In genomic region chr15:57461284-57461683, GRCm38 (mm10) we compare ENCODE assay signal across 29 mouse cellular contexts. TPM values are rescaled to one million over a fixed set of nuclear protein-coding genes. Genes with fewer than 3 reads are reported as not detected.
DNase-seq lines count a peak whose midpoint lies in the region; ATAC-seq and TF ChIP-seq lines count a peak whose summit lies in the region.
"Had no signal": no experiment of that assay in that cellular context is flagged by ENCODE, and none has a peak within 500 bp of the region (broad histone marks: within the 10 kb centered on the region; RNA-seq: fewer than 3 reads in every experiment).

No protein-coding gene starts in this region.

- no peaks in the 10 kb centered on the region for H3K36me3 ChIP-seq in forebrain, embryonic 16.5 days (ENCODE audit: control insufficient read depth, insufficient read depth)
- H3K36me3 ChIP-seq in forebrain, embryonic 10.5 days (replicated peaks): no peaks in the 10 kb centered on the region
- H3K36me3 ChIP-seq in midbrain, postnatal 0 days (ENCODE audit: insufficient read depth, low read length): no peaks in the 10 kb centered on the region
- H3K36me3 ChIP-seq in midbrain, embryonic 10.5 days: no peaks in the 10 kb centered on the region
- no peaks in the 10 kb centered on the region for H3K36me3 ChIP-seq in heart, adult 2 months (ENCODE audit: control insufficient read depth, insufficient read depth, low read length)
- H3K36me3 ChIP-seq: heart, embryonic 12.5 days; heart, embryonic 15.5 days; hindbrain, embryonic 10.5 days; hindbrain, embryonic 13.5 days; intestine, embryonic 15.5 days had no signal

- 25% methylated on average over 1 of the region's 1 CpGs for WGBS in forebrain, embryonic 16.5 days
- WGBS in forebrain, embryonic 10.5 days: 67% methylated on average over 1 of the region's 1 CpGs
- WGBS in midbrain, postnatal 0 days: 33% methylated on average over 1 of the region's 1 CpGs
- 53% methylated on average over 1 of the region's 1 CpGs for WGBS in midbrain, embryonic 10.5 days
- 53% methylated on average over 1 of the region's 1 CpGs for WGBS in heart, adult 2 months

- no peaks in the 10 kb centered on the region for H3K79me2 ChIP-seq in heart, adult 2 months (replicated peaks; ENCODE audit: control insufficient read depth, insufficient read depth, low read length)

- H3K27ac ChIP-seq in forebrain, embryonic 16.5 days (ENCODE audit: low read length): no peak overlapping the region
- no peak overlapping the region for H3K27ac ChIP-seq in forebrain, embryonic 10.5 days
- H3K27ac ChIP-seq in midbrain, postnatal 0 days (ENCODE audit: low read depth, low read length): no peak overlapping the region
- H3K27ac ChIP-seq in midbrain, embryonic 10.5 days (replicated peaks): no peak overlapping the region
- no peak overlapping the region for H3K27ac ChIP-seq in heart, adult 2 months
- H3K27ac ChIP-seq: heart, embryonic 15.5 days; hindbrain, embryonic 10.5 days; hindbrain, embryonic 13.5 days; intestine, embryonic 15.5 days had no signal

- no peaks in the 10 kb centered on the region for H3K27me3 ChIP-seq in forebrain, embryonic 16.5 days (replicated peaks; ENCODE audit: control insufficient read depth, insufficient read depth, low read length)
- no peaks in the 10 kb centered on the region for H3K27me3 ChIP-seq in forebrain, embryonic 10.5 days (ENCODE audit: poor library complexity, severe bottlenecking)
- H3K27me3 ChIP-seq in midbrain, postnatal 0 days (ENCODE audit: insufficient read depth, low read length): no peaks in the 10 kb centered on the region
- H3K27me3 ChIP-seq in midbrain, embryonic 10.5 days (ENCODE audit: low read depth, poor library complexity, severe bottlenecking): no peaks in the 10 kb centered on the region
- no peaks in the 10 kb centered on the region for H3K27me3 ChIP-seq in heart, adult 2 months (ENCODE audit: control insufficient read depth, insufficient read depth, low read length)
- H3K27me3 ChIP-seq: heart, embryonic 12.5 days; heart, embryonic 15.5 days; hindbrain, embryonic 13.5 days; intestine, embryonic 15.5 days had no signal

- no peak for TF ChIP-seq CTCF in midbrain, postnatal 0 days (IDR thresholded peaks at IDR 0.05)
- TF ChIP-seq CTCF in heart, adult 2 months (IDR thresholded peaks at IDR 0.05): no peak

- peaks cover 4% of the 10 kb centered on the region for H3K4me1 ChIP-seq in forebrain, embryonic 16.5 days (replicated peaks; ENCODE audit: control insufficient read depth, insufficient read depth, low read length)
- no peaks in the 10 kb centered on the region for H3K4me1 ChIP-seq in forebrain, embryonic 10.5 days
- H3K4me1 ChIP-seq in midbrain, postnatal 0 days (ENCODE audit: insufficient read depth, low read length): no peaks in the 10 kb centered on the region
- no peaks in the 10 kb centered on the region for H3K4me1 ChIP-seq in midbrain, embryonic 10.5 days
- H3K4me1 ChIP-seq in heart, adult 2 months (ENCODE audit: control insufficient read depth, insufficient read depth, low read length): no peaks in the 10 kb centered on the region
- H3K4me1 ChIP-seq: heart, embryonic 15.5 days; hindbrain, embryonic 10.5 days; hindbrain, embryonic 13.5 days; intestine, embryonic 15.5 days had no signal

- intact Hi-C loops in heart, adult 2 months (cut with DNase I): no loop called here

- no peak overlapping the region for H3K9ac ChIP-seq in forebrain, embryonic 16.5 days (replicated peaks; ENCODE audit: low read depth, low read length)
- no peak overlapping the region for H3K9ac ChIP-seq in midbrain, postnatal 0 days (replicated peaks; ENCODE audit: low read length, poor library complexity, severe bottlenecking)
- H3K9ac ChIP-seq in heart, adult 2 months (ENCODE audit: low read depth, low read length): no peak overlapping the region
- H3K9ac ChIP-seq: heart, embryonic 12.5 days; heart, embryonic 15.5 days; hindbrain, embryonic 13.5 days; intestine, embryonic 15.5 days had no signal

- no peak for TF ChIP-seq EP300 in heart, adult 2 months (IDR thresholded peaks at IDR 0.05; ENCODE audit: insufficient read depth, low read depth, low read length)

- DNase-seq in forebrain, embryonic 10.5 days (ENCODE audit: extremely low spot score, low spot score): no peak
- peak; percentile 15 for DNase-seq in midbrain, postnatal 0 days (ENCODE audit: low spot score)
- no peak for DNase-seq in midbrain, embryonic 10.5 days (ENCODE audit: low spot score)
- DNase-seq in fat pad, adult 2 months (ENCODE audit: extremely low read depth, low read depth, low spot score): peak; percentile 13
- DNase-seq in heart, adult 2 months: no peak
- DNase-seq: adrenal gland, adult 8-10 months; adrenal gland, postnatal 25 days; cerebellum, adult 18-20 months; cerebellum, adult 9-10 months; cerebellum, postnatal 14 days; gastrocnemius, postnatal 10 days; gastrocnemius, postnatal 36 days; heart, adult 11 months; heart, postnatal 10 days; heart, postnatal 36 days; kidney, adult 18-20 months had no signal

- H3K9me3 ChIP-seq in forebrain, embryonic 16.5 days (ENCODE audit: control insufficient read depth, low read length): no peaks in the 10 kb centered on the region
- no peaks in the 10 kb centered on the region for H3K9me3 ChIP-seq in forebrain, embryonic 10.5 days
- H3K9me3 ChIP-seq in midbrain, postnatal 0 days (ENCODE audit: low read length): no peaks in the 10 kb centered on the region
- no peaks in the 10 kb centered on the region for H3K9me3 ChIP-seq in midbrain, embryonic 10.5 days (replicated peaks)
- H3K9me3 ChIP-seq: heart, embryonic 12.5 days; heart, embryonic 15.5 days; hindbrain, embryonic 10.5 days; hindbrain, embryonic 13.5 days; intestine, embryonic 15.5 days had no signal

- peak; percentile 74 for ATAC-seq in forebrain, embryonic 16.5 days
- no peak for ATAC-seq in midbrain, postnatal 0 days (ENCODE audit: low FRiP score)
- ATAC-seq: activated CD4-positive, CD25-positive, alpha-beta regulatory T cell, adult 4 months; CD4-positive, CD25-positive, alpha-beta regulatory T cell, adult 4 months; hindbrain, embryonic 16.5 days; intestine, embryonic 15.5 days had no signal

- H3K4me3 ChIP-seq in forebrain, embryonic 16.5 days (replicated peaks; ENCODE audit: low read length): no peak overlapping the region
- no peak overlapping the region for H3K4me3 ChIP-seq in forebrain, embryonic 10.5 days
- no peak overlapping the region for H3K4me3 ChIP-seq in midbrain, postnatal 0 days (ENCODE audit: low read depth, low read length)
- H3K4me3 ChIP-seq in midbrain, embryonic 10.5 days: no peak overlapping the region
- no peak overlapping the region for H3K4me3 ChIP-seq in heart, adult 2 months
- H3K4me3 ChIP-seq: heart, embryonic 12.5 days; heart, embryonic 15.5 days; hindbrain, embryonic 10.5 days; hindbrain, embryonic 13.5 days; intestine, embryonic 15.5 days had no signal

- no peak for TF ChIP-seq POLR2A in heart, adult 2 months (IDR thresholded peaks at IDR 0.05; ENCODE audit: insufficient read depth, low read depth, low read length)

- no peak overlapping the region for H3K4me2 ChIP-seq in forebrain, embryonic 16.5 days (ENCODE audit: low read length)
- no peak overlapping the region for H3K4me2 ChIP-seq in midbrain, postnatal 0 days (ENCODE audit: low read depth, low read length, poor library complexity, severe bottlenecking)
- H3K4me2 ChIP-seq: heart, embryonic 12.5 days; heart, embryonic 15.5 days; hindbrain, embryonic 13.5 days; intestine, embryonic 15.5 days had no signal

RNA-seq across cellular contexts. Expression of gene Slc22a22, which starts 16.1 kb away (rescaled TPM):
- not detected in 2 replicates for polyA plus RNA-seq in forebrain, embryonic 16.5 days (2015; fragmentation: Nextera tagmentation; extraction: Ambion mirVana)
- not detected in 2 replicates for polyA plus RNA-seq in forebrain, embryonic 10.5 days (2016; fragmentation: Nextera tagmentation; extraction: Ambion mirVana)
- total RNA-seq in midbrain, postnatal 0 days (2014; rRNA removed): not detected in 2 replicates
- not detected in 2 replicates for polyA plus RNA-seq in midbrain, postnatal 0 days (2015; fragmentation: Nextera tagmentation; extraction: Ambion mirVana)
- polyA plus RNA-seq in midbrain, embryonic 10.5 days (2016; fragmentation: Nextera tagmentation; extraction: Ambion mirVana): not detected in 2 replicates
- not detected for total RNA-seq in heart, adult 2 months (2021)
- not detected in 2 replicates for polyA plus RNA-seq in heart, adult 2 months (2012; rRNA removed)
- total RNA-seq: adrenal gland, adult 8-10 months; adrenal gland, postnatal 25 days; gastrocnemius, adult 18-20 months; gastrocnemius, postnatal 10 days; gastrocnemius, postnatal 36 days; heart, postnatal 10 days; heart, postnatal 36 days; MEL had no signal
- polyA plus RNA-seq: activated CD4-positive, CD25-positive, alpha-beta regulatory T cell, adult 4 months; C2C12; CD4-positive, CD25-positive, alpha-beta regulatory T cell, adult 4 months; embryonic facial prominence, embryonic 11.5 days; heart, embryonic 12.5 days; heart, embryonic 15.5 days; hindbrain, embryonic 10.5 days; hindbrain, embryonic 13.5 days; intestine, embryonic 15.5 days had no signal

Comparison
In these comparisons a context has a peak if more than half of its experiments do, and no peak if none do; other contexts are left out.
1. DNase-seq: peak in midbrain, postnatal 0 days (single experiment) and fat pad, adult 2 months (single experiment); none in forebrain, embryonic 10.5 days (single experiment), midbrain, embryonic 10.5 days (single experiment) and heart, adult 2 months (0 of 2).